Mouse (Mus musculus): ENCODE measurements around the gene Gsk3a. TPM values are rescaled to one million over a fixed set of nuclear protein-coding genes. Genes with fewer than 3 reads are reported as not detected.

The Gsk3a gene
- total RNA-seq, 2 experiments from 2014 or later: 195 to 200 TPM

DNA sequence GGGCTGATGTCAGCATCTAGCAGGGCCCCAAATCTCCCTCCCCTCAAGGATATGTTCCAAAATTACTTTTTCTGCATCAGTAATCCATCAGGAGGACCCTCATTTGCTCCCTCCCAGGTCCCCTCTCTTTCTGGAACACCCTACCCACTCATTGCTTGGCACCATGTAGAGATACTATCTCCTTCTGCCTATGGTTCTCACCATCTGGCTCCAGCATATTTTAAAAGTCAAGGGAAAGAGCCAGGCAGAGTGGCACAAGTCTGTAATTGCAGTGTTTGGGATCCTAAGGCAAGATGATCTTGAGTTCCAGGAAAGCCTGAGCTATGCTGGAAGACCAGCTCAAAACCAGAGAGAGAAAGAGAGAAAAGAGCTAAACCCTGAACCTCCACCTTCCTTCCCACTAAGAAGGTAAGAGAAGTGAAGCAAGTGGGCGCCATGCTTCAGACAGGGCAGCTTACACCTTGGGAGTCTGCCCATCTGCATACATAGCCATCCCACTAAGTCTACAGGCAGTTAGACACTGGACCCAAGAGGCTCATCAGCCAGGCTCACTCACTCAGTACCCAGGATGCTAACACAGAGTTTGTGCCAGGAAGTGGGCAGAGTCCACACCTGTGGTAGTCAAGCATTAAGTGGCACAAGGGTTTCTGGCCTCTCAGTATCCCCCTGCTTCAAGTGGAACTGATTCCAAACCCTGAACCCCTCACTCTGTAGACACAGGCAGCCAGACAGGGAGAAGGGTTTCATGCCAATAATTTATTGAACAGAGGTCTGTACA lies 9.9 kb downstream of the Gsk3a start:
- no peak for DNase-seq (ENCODE audit: extremely low spot score in 1 of 2, low spot score in 1 of 2)

GRCm38 (mm10) chr7:25222275-25222967 lies 15.2 kb downstream of the Gsk3a start:
- DNase-seq (ENCODE audit: extremely low spot score in 1 of 2, low spot score in 1 of 2): no peak

- peak; percentile 88 to 89 for DNase-seq (ENCODE audit: extremely low spot score in 1 of 2, low spot score in 1 of 2)
Observed at GRCm38 (mm10) chr7:25221102-25221883, 16.4 kb downstream of the Gsk3a start, which contains the start of gene Zfp526. Gene Zfp526 (plus strand): TSS chr7:25221425.

- DNase-seq (ENCODE audit: extremely low spot score in 1 of 2, low spot score in 1 of 2): no peak
Observed at GRCm38 (mm10) chr7:25220457-25221101, 17.1 kb downstream of the Gsk3a start, which contains the start of gene Dedd2. Gene Dedd2 (minus strand): TSS chr7:25220615.

GRCm38 (mm10) chr7:25219756-25220456 lies 17.7 kb downstream of the Gsk3a start:
- peak; percentile 82 to 85 for DNase-seq (ENCODE audit: extremely low spot score in 1 of 2, low spot score in 1 of 2)

GRCm38 (mm10) chr7:25219416-25219750 lies 18.3 kb downstream of the Gsk3a start:
- DNase-seq (ENCODE audit: extremely low spot score in 1 of 2, low spot score in 1 of 2): no peak

GRCm38 (mm10) chr7:25218705-25219415 lies 18.8 kb downstream of the Gsk3a start:
- peak; percentile 38 to 51 for DNase-seq (ENCODE audit: extremely low spot score in 1 of 2, low spot score in 1 of 2)

- DNase-seq (ENCODE audit: extremely low spot score in 1 of 2, low spot score in 1 of 2): no peak
Observed at GRCm38 (mm10) chr7:25217653-25218395, 19.8 kb downstream of the Gsk3a start.

GRCm38 (mm10) chr7:25214172-25214571 lies 23.5 kb downstream of the Gsk3a start:
- DNase-seq (ENCODE audit: extremely low spot score in 1 of 2, low spot score in 1 of 2): no peak

- DNase-seq (ENCODE audit: extremely low spot score in 1 of 2, low spot score in 1 of 2): no peak
Observed at GRCm38 (mm10) chr7:25213099-25213498, 24.6 kb downstream of the Gsk3a start.

DNA sequence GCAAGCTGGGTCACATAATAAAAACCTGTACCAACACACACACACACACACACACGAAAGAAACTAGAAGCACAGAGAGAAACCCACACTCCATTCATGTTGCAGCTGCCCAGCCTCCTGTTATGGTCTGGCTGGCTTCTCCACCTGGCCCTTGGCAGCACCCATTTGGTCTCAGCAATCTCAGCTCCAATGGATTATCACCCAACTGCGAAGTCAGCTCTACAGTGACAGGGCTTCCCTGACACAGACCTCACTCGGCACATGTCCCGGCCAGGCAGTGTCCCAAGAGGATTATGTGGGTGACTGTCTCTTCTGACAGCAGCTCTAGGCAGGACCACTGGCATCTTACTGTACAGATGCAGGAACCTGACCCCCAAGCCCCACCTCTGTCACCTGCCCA lies 27.2 kb downstream of the Gsk3a start:
- no peak for DNase-seq (ENCODE audit: extremely low spot score in 1 of 2, low spot score in 1 of 2)

DNA sequence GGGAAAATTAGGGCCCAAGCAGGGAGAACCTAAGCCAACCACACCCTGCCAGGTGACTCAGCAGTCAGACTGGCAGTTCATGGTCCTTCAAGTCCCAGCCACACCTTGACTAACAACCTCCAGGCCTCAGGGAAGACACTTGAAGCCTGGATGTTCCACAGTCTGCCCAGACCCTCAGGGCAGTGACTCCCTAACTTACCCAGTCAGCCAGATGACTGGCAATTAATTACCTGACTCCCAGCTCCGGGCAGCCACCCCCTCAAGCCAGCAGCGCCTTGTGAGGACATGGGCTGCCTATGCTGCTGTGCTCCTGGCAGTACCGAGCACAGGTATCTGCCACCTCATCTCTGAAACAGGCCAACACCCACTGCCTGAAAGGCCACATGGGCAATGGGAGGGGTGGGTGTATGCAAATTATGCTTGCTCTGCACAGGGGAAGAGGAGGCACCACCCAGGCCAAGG lies 28.5 kb downstream of the Gsk3a start:
- no peak for DNase-seq (ENCODE audit: extremely low spot score in 1 of 2, low spot score in 1 of 2)

- no peak for DNase-seq (ENCODE audit: extremely low spot score in 1 of 2, low spot score in 1 of 2)
Observed at GRCm38 (mm10) chr7:25206094-25206830, 31.4 kb downstream of the Gsk3a start.

GRCm38 (mm10) chr7:25205355-25206093 lies 32.1 kb downstream of the Gsk3a start:
- DNase-seq (ENCODE audit: extremely low spot score in 1 of 2, low spot score in 1 of 2): no peak

DNA sequence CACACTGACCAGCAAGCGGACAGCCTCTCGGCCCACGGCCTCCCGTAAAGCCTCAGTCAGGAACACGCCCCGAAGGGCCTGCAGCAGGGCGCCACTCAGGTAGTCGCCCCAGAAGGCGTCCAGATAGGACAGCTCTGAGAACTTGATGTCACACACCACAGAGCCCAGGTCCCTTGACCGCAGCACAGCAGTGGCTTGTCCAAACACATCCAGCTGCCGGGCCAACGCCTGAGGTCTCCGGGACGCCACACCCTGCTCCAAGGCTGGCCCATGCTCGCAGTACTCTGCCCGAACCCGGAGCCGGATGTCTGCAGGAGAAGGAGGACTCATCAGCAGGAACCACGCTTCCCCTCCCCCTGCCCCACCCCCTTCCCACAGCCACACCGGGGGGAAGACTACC lies 34.0 kb downstream of the Gsk3a start:
- DNase-seq (ENCODE audit: extremely low spot score in 1 of 2, low spot score in 1 of 2): no peak

DNA sequence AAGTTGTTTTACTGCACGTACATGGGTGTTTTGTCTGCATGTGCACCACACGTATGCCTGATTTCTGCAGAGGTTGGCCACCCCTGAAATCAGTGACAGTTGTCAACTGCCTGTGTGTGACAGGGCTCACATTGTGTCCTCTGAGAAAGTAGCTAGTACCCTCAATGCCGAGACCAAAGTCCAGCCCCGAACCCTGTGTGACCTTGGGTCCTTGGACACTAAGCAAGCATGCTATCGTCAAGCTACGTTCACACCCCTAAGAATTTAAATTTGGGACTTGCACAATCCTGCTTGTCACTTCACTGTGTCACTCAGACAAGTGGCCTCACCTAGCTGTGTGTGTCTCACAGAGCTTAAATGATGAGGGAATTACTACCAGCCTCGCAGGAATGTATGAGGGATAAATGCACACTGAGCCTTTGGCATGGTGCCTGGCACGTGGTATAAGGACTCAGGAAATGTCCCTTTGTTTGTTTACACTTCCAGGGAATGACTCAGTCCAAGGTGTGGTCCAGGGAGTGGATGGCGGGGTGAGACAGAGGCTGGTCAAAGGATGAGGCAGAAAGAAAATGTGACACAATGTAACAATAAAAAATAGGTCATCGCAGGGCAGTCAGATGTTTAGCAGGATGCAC lies 40.1 kb downstream of the Gsk3a start:
- no peak for DNase-seq (ENCODE audit: extremely low spot score in 1 of 2, low spot score in 1 of 2)

- no peak for DNase-seq (ENCODE audit: extremely low spot score in 1 of 2, low spot score in 1 of 2)
Observed at GRCm38 (mm10) chr7:25196107-25196506, 41.5 kb downstream of the Gsk3a start.

All from layer of hippocampus, postnatal 25 days (tissue).